Mouse (Mus musculus) myocyte (in vitro differentiated cells): ENCODE results near the gene Gm20521.
A peak's percentile ranks its signal among the peaks of the same experiment; 100 is the strongest.

Experiments used
- MAX ChIP-seq: IDR thresholded peaks from one replicate; pipeline ENCODE4 v1.6.1; 2011; ENCODE audit warnings: low read depth, mild to moderate bottlenecking, control low read depth
- MYOG ChIP-seq, 3 experiments: IDR thresholded peaks; one replicate each; pipeline ENCODE4 v1.6.1; 2011; ENCODE audit warnings: control low read depth in 2 of 3, low read depth in 2 of 3, mild to moderate bottlenecking in 2 of 3; ENCODE audit not compliant: insufficient read length in 2 of 3, control insufficient read depth in 1 of 3, insufficient read depth in 1 of 3
- POLR2A ChIP-seq: IDR thresholded peaks from one replicate; pipeline ENCODE4 v1.6.1; 2011; ENCODE audit warnings: low read depth, mild to moderate bottlenecking, control low read depth, moderate library complexity; ENCODE audit not compliant: insufficient read length
- USF1 ChIP-seq: IDR thresholded peaks from one replicate; pipeline ENCODE4 v1.6.1; 2011; ENCODE audit warnings: low read depth, mild to moderate bottlenecking, control low read depth, moderate library complexity

DNA sequence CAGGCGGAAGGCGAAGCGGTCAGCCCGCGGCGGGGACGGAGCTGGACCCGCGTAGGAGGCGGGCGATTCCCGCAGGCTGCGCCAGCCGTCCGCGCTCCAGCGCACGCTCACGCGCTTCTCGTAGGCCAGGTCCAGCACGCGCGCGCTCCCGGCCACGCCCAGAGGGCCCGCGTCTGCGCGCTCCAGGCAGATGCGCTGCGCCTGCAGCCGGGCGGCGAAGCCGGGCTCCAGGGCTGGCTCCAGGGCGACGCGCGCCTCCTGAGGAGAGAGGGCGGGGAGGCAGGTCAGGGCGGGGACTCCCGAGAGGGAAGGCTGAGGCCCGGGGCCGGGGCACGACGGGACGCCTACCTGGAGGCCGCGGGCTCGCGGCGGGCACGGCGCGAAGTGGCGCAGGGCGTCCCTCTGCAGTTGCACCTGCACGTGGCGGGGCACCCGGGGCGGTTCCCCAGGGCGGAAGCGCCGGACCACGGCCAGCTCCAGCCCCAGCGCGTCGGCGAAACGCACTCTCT is 6.6 kb upstream of the Gm20521 start:
- TF ChIP-seq POLR2A (peak; percentile 94), MAX (no peak), MYOG (IDR thresholded peaks at IDR 0.05; ENCODE audit: control insufficient read depth in 1 of 3, insufficient read depth in 1 of 3, insufficient read length in 2 of 3, low read depth in 2 of 3) (no peak), USF1 (no peak)
